Mouse (Mus musculus) liver, postnatal 0 days (tissue): ENCODE measurements at regions not wholly inside any gene's neighbourhood (a gene's known extent, or its start where the extent isn't known, plus 50 kb on each side); places are given as distances from the start of the nearest gene placed in this dataset.

Source experiments
- CTCF ChIP-seq: sonication (generic); IDR thresholded peaks from 2 replicates; pipeline ENCODE4 v1.5.1; 2016; ENCODE audit warnings: antibody characterized with exemption, low read depth
- EP300 ChIP-seq: IDR thresholded peaks from 2 replicates; pipeline ENCODE4 v1.6.1; 2016; ENCODE audit warnings: antibody characterized with exemption, low read depth, mild to moderate bottlenecking

DNA sequence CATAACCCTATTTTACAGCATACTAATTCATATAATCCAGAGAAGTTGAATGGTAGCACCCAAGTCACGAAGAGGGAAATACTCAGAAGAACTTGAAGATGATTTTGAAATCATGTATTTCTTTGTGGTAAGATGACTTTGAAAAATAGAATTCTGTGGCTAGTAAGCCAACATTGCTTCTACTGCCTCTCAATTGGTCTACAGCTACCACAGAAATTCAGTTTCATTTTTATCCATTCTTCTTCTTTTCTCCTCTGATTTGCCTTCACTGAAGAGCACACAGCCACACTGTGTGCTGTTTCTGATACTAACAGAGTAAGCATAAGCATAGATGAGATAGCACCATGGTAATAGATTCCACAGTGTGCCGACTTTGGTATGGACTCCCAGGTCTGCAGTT lies 708.4 kb downstream of the Inhba start:
- TF ChIP-seq CTCF (no peak), EP300 (no peak)
